Mouse (Mus musculus): ENCODE results near the gene Axin1. TPM values are rescaled to one million over a fixed set of nuclear protein-coding genes. Genes with fewer than 3 reads are reported as not detected.
A peak's percentile ranks its signal among the peaks of the same experiment; 100 is the strongest.

Gene Axin1
- total RNA-seq (2014; rRNA removed) (27.2 and 30.0 TPM in 2 replicates), polyA plus RNA-seq (2015; fragmentation: Nextera tagmentation; extraction: Ambion mirVana) (18.5 and 21.0 TPM in 2 replicates)

- H3K4me3 ChIP-seq (ENCODE audit: low read depth, low read length) = peak within 1 kb of the TSS; percentile 88
- H3K9me3 ChIP-seq (ENCODE audit: low read length) = no peaks in the 10 kb centered on the region
- peak within 1 kb of the TSS; percentile 91 for H3K9ac ChIP-seq (replicated peaks; ENCODE audit: low read length, poor library complexity, severe bottlenecking)
- peak within 1 kb of the TSS; percentile 89 for H3K27ac ChIP-seq (ENCODE audit: low read depth, low read length)
- H3K36me3 ChIP-seq (ENCODE audit: insufficient read depth, low read length) = peaks cover 4% of the 10 kb centered on the region
- no peaks in the 10 kb centered on the region for H3K27me3 ChIP-seq (ENCODE audit: insufficient read depth, low read length)
- peak within 1 kb of the TSS; percentile 80 for H3K4me2 ChIP-seq (ENCODE audit: low read depth, low read length, poor library complexity, severe bottlenecking)
- peak; percentile 72 for TF ChIP-seq CTCF (IDR thresholded peaks at IDR 0.05)
- DNase-seq (ENCODE audit: low spot score) (peak; percentile 97), ATAC-seq (ENCODE audit: low FRiP score) (peak; percentile 96)
- peaks cover 10% of the 10 kb centered on the region; the same call in 1 of the 2 replicates for H3K4me1 ChIP-seq (ENCODE audit: insufficient read depth, low read length)
- 1% methylated on average over 39 of the region's 42 CpGs for WGBS
These were observed at the start of gene Axin1 for GRCm38 (mm10) chr17:26138239-26138836. Gene Axin1 (plus strand): TSS chr17:26138688.

- ATAC-seq (ENCODE audit: low FRiP score) (peak; percentile 80), DNase-seq (ENCODE audit: low spot score) (peak; percentile 94)
- Histone ChIP-seq H3K27ac (ENCODE audit: low read depth, low read length) (peak within 1 kb of the TSS; percentile 70), H3K27me3 (ENCODE audit: insufficient read depth, low read length) (no peaks in the 10 kb centered on the region), H3K4me3 (ENCODE audit: low read depth, low read length) (peak within 1 kb of the TSS; percentile 63), H3K9ac (replicated peaks; ENCODE audit: low read length, poor library complexity, severe bottlenecking) (peak within 1 kb of the TSS; percentile 68), H3K9me3 (ENCODE audit: low read length) (no peaks in the 10 kb centered on the region), H3K4me1 (ENCODE audit: insufficient read depth, low read length) (no peaks in the 10 kb centered on the region; the same call in 1 of the 2 replicates), H3K36me3 (ENCODE audit: insufficient read depth, low read length) (no peaks in the 10 kb centered on the region), H3K4me2 (ENCODE audit: low read depth, low read length, poor library complexity, severe bottlenecking) (peak within 1 kb of the TSS; percentile 84)
- peak; percentile 95 for TF ChIP-seq CTCF (IDR thresholded peaks at IDR 0.05)
- WGBS = 2% methylated on average over 32 of the region's 32 CpGs
These were observed 48.4 kb upstream of the Axin1 start, which contains the start of gene Decr2 for GRCm38 (mm10) chr17:26089905-26090632. Gene Decr2 (minus strand): TSS chr17:26090337.

GRCm38 (mm10) chr17:26094531-26095110 is 43.9 kb upstream of the Axin1 start:
- Histone ChIP-seq H3K27ac (ENCODE audit: low read depth, low read length) (no peak overlapping the region), H3K4me1 (ENCODE audit: insufficient read depth, low read length) (no peaks in the 10 kb centered on the region; the same call in 1 of the 2 replicates), H3K4me2 (ENCODE audit: low read depth, low read length, poor library complexity, severe bottlenecking) (peak overlapping the region; percentile 90), H3K9me3 (ENCODE audit: low read length) (no peaks in the 10 kb centered on the region), H3K36me3 (ENCODE audit: insufficient read depth, low read length) (no peaks in the 10 kb centered on the region), H3K4me3 (ENCODE audit: low read depth, low read length) (peak overlapping the region; percentile 57), H3K27me3 (ENCODE audit: insufficient read depth, low read length) (no peaks in the 10 kb centered on the region), H3K9ac (replicated peaks; ENCODE audit: low read length, poor library complexity, severe bottlenecking) (peak overlapping the region; percentile 67)
- no peak for TF ChIP-seq CTCF (IDR thresholded peaks at IDR 0.05)
- WGBS = 37% methylated on average over 9 of the region's 9 CpGs
- no peak for DNase-seq (ENCODE audit: low spot score)
- no peak for ATAC-seq (ENCODE audit: low FRiP score)

GRCm38 (mm10) chr17:26095121-26095740 is 43.3 kb upstream of the Axin1 start, which contains the start of gene Nme4:
Gene Nme4 (minus strand): TSS chr17:26095602.
- 2% methylated on average over 47 of the region's 47 CpGs for WGBS
- ATAC-seq (ENCODE audit: low FRiP score) = peak; percentile 63
- peak within 1 kb of the TSS; percentile 90 for H3K4me2 ChIP-seq (ENCODE audit: low read depth, low read length, poor library complexity, severe bottlenecking)

GRCm38 (mm10) chr17:26098461-26098860 is 40.0 kb upstream of the Axin1 start:
- Histone ChIP-seq H3K9me3 (ENCODE audit: low read length) (no peaks in the 10 kb centered on the region), H3K4me2 (ENCODE audit: low read depth, low read length, poor library complexity, severe bottlenecking) (no peak overlapping the region), H3K4me3 (ENCODE audit: low read depth, low read length) (no peak overlapping the region), H3K27me3 (ENCODE audit: insufficient read depth, low read length) (no peaks in the 10 kb centered on the region), H3K27ac (ENCODE audit: low read depth, low read length) (no peak overlapping the region), H3K9ac (replicated peaks; ENCODE audit: low read length, poor library complexity, severe bottlenecking) (no peak overlapping the region), H3K36me3 (ENCODE audit: insufficient read depth, low read length) (no peaks in the 10 kb centered on the region), H3K4me1 (ENCODE audit: insufficient read depth, low read length) (no peaks in the 10 kb centered on the region; the same call in 1 of the 2 replicates)
- DNase-seq (ENCODE audit: low spot score) (no peak), ATAC-seq (ENCODE audit: low FRiP score) (no peak)
- TF ChIP-seq CTCF (IDR thresholded peaks at IDR 0.05) = no peak
- WGBS = 94% methylated on average over 7 of the region's 7 CpGs

More at GRCm38 (mm10) chr17:26095121-26095740, 43.3 kb upstream of the Axin1 start, which contains the start of gene Nme4:
- Histone ChIP-seq H3K36me3 (ENCODE audit: insufficient read depth, low read length) (no peaks in the 10 kb centered on the region), H3K4me1 (ENCODE audit: insufficient read depth, low read length) (no peaks in the 10 kb centered on the region; the same call in 1 of the 2 replicates), H3K4me3 (ENCODE audit: low read depth, low read length) (peak within 1 kb of the TSS; percentile 57), H3K9me3 (ENCODE audit: low read length) (no peaks in the 10 kb centered on the region), H3K27me3 (ENCODE audit: insufficient read depth, low read length) (no peaks in the 10 kb centered on the region), H3K9ac (replicated peaks; ENCODE audit: low read length, poor library complexity, severe bottlenecking) (peak within 1 kb of the TSS; percentile 67), H3K27ac (ENCODE audit: low read depth, low read length) (no peak within 1 kb of the TSS)
- peak; percentile 54 for DNase-seq (ENCODE audit: low spot score)
- no peak for TF ChIP-seq CTCF (IDR thresholded peaks at IDR 0.05)
